Mouse (Mus musculus) testis, adult 2 months (tissue): Measurements from ENCODE around the gene Pik3r1. TPM values are rescaled to one million over a fixed set of nuclear protein-coding genes. Genes with fewer than 3 reads are reported as not detected.

Experiments
- H3K27ac ChIP-seq: fragments of 200-500 bp; 2 replicates; pipeline ENCODE4 v1.5.1; 2012; ENCODE audit warnings: low read depth, low read length; ENCODE audit not compliant: control insufficient read depth, insufficient read depth
- H3K27me3 ChIP-seq: fragments of 200-500 bp; 2 replicates; pipeline ENCODE4 v1.6.1; 2012; ENCODE audit warnings: mild to moderate bottlenecking, low read length, moderate library complexity; ENCODE audit not compliant: control insufficient read depth, insufficient read depth
- H3K36me3 ChIP-seq: fragments of 200-500 bp; 2 replicates; pipeline ENCODE4 v1.6.1; 2012; ENCODE audit warnings: mild to moderate bottlenecking, low read length; ENCODE audit not compliant: control insufficient read depth, insufficient read depth
- H3K4me1 ChIP-seq: fragments of 200-500 bp; 2 replicates; pipeline ENCODE4 v1.6.1; 2012; ENCODE audit warnings: low read length; ENCODE audit not compliant: control insufficient read depth, insufficient read depth
- H3K4me3 ChIP-seq: fragments of 200-500 bp; 2 replicates; pipeline ENCODE4 v1.5.1; 2012; ENCODE audit warnings: low read depth, mild to moderate bottlenecking, low read length, moderate library complexity, mixed read lengths; ENCODE audit not compliant: control insufficient read depth
- CTCF ChIP-seq: fragments of 200-500 bp; IDR thresholded peaks from 2 replicates; pipeline ENCODE4 v1.5.1; 2012; ENCODE audit warnings: low read depth, mild to moderate bottlenecking, inconsistent platforms, low read length, moderate library complexity; ENCODE audit not compliant: control insufficient read depth, insufficient read depth, insufficient replicate concordance
- POLR2A ChIP-seq: fragments of 200-500 bp; IDR thresholded peaks from 2 replicates; pipeline ENCODE4 v1.6.1; 2012; ENCODE audit warnings: low read depth, mild to moderate bottlenecking, inconsistent platforms, low read length, moderate library complexity; ENCODE audit not compliant: control insufficient read depth
- polyA plus RNA-seq: library from polyadenylated mRNA; depleted of rRNA; stranded (reverse); fragments of >200 nt; gene quantifications from 2 replicates; pipeline ENCODE4 v1.2.3, GENCODE M21; 2012

Gene Pik3r1
- polyA plus RNA-seq, 1 experiment, result 1.9 TPM

DNA sequence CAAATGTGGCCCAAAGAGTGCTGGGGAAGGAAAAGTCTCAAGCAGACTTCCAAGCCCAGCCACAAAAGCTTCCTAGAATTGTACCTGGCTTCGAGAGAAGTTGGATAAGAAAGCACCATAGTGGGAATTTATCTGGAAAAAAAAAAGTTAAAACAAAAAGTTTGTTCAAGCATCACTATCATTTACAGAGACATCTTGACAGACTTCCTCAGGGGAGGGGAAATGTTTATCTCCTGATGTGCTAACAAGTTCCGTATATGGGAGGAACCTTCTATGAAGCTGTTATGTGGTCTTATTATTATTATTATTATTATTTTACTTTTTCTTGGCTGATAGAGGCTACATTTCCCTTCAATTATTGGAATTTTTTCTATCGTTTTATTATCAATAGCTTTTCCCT is 94.1 kb downstream of the Pik3r1 start:
- no peaks in the 10 kb centered on the region for H3K36me3 ChIP-seq
- no peak for TF ChIP-seq POLR2A
- TF ChIP-seq CTCF, result no peak
- H3K27ac ChIP-seq, result no peak overlapping the region
- no peaks in the 10 kb centered on the region for H3K27me3 ChIP-seq
- no peak overlapping the region for H3K4me3 ChIP-seq
- no peaks in the 10 kb centered on the region for H3K4me1 ChIP-seq

- TF ChIP-seq POLR2A (no peak), CTCF (no peak)
- H3K4me1 ChIP-seq, result no peaks in the 10 kb centered on the region
- H3K27me3 ChIP-seq, result no peaks in the 10 kb centered on the region
- no peak overlapping the region for H3K27ac ChIP-seq
- no peak overlapping the region for H3K4me3 ChIP-seq
- no peaks in the 10 kb centered on the region for H3K36me3 ChIP-seq
Observed at GRCm38 (mm10) chr13:101668859-101669258, 99.2 kb downstream of the Pik3r1 start.

DNA sequence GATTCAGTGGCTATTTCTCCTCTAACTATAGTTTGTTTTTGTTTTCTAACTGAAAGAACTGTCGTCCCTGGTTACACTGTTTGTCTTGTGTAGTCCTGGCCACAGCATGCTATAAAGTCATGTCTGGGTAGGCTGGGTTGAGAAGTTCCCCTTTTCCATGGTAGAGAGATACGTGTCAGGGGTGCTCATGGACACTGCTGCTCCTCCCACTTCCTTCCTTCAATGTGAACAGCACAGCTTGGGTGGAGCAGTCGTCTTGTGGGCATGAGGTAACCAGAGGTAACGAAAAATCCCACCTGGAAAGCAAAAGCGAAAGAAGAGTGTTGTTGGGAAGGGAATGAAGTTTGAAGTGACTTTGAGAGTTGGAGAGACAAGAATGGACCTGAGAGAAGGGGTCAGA is 104.0 kb downstream of the Pik3r1 start:
- TF ChIP-seq POLR2A, result no peak
- no peak for TF ChIP-seq CTCF
- H3K36me3 ChIP-seq, result no peaks in the 10 kb centered on the region
- H3K27me3 ChIP-seq, result no peaks in the 10 kb centered on the region
- no peak overlapping the region for H3K4me3 ChIP-seq
- no peak overlapping the region for H3K27ac ChIP-seq
- no peaks in the 10 kb centered on the region for H3K4me1 ChIP-seq

DNA sequence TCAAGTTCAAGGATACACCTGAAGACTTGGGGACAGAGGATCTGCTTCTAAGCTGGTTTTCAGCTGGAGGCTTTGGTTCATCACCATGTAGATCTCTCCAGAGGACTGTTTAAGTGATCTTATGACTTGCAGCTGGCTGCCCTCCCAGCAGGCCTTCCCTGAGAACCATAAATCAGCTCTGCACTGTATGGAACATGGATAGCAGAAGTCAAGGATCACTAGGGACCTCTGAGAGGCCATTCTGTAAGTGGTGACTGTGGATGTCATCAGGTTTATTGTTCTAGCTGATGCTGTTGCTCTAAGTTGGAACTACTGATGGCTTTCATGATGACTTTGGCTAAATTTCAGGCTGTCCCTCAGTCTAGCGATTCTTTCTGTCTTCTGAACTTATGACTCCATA is 105.1 kb downstream of the Pik3r1 start:
- no peaks in the 10 kb centered on the region for H3K27me3 ChIP-seq
- no peaks in the 10 kb centered on the region for H3K4me1 ChIP-seq
- H3K27ac ChIP-seq, result no peak overlapping the region
- no peaks in the 10 kb centered on the region for H3K36me3 ChIP-seq
- H3K4me3 ChIP-seq, result no peak overlapping the region
- no peak for TF ChIP-seq POLR2A
- TF ChIP-seq CTCF, result no peak

DNA sequence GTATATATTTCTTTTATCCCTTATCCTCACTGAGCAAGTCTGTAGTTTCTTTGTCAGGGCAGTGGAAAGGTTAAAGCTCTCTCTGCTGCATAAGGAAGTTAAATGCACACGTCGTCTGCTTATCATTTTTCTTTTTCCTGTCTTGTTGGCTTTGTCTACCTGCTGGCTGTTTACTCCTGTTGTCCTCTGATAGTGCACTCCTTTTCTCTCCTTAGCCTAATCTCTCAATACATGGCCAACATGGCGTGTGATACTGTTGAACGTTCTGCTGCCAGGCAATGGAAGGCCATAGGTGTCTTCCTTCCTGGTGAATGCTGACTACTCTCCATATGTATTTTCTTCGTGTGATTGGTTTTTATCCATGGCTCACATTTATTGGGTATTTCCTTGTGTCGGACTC is 106.5 kb downstream of the Pik3r1 start:
- Histone ChIP-seq H3K4me3 (no peak overlapping the region), H3K27me3 (no peaks in the 10 kb centered on the region), H3K27ac (no peak overlapping the region), H3K4me1 (no peaks in the 10 kb centered on the region), H3K36me3 (no peaks in the 10 kb centered on the region)
- TF ChIP-seq POLR2A, result no peak
- no peak for TF ChIP-seq CTCF

GRCm38 (mm10) chr13:101660187-101660586 is 107.8 kb downstream of the Pik3r1 start:
- H3K4me1 ChIP-seq, result no peaks in the 10 kb centered on the region
- H3K4me3 ChIP-seq, result no peak overlapping the region
- no peak overlapping the region for H3K27ac ChIP-seq
- no peaks in the 10 kb centered on the region for H3K27me3 ChIP-seq
- TF ChIP-seq POLR2A, result no peak
- no peak for TF ChIP-seq CTCF
- no peaks in the 10 kb centered on the region for H3K36me3 ChIP-seq

DNA sequence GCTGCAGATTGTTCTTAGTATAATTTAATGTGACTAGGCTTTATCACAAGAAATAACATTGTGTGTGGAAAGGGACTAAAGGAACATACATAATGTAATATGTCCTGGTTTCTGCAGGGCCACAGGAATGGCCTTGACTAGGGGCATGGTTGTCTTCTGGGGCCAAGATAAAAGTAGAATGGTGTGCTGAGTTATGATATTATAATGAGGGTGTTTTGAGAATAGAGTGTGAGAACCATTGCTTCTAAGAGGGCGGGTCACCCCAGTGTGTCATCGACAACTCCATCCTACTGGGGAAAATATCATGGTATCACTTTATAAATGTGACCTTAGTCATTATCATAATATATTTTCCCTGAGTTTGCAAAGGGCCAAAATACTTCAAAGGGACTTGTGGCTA is 115.9 kb downstream of the Pik3r1 start:
- Histone ChIP-seq H3K27me3 (no peaks in the 10 kb centered on the region), H3K36me3 (no peaks in the 10 kb centered on the region), H3K4me1 (no peaks in the 10 kb centered on the region), H3K4me3 (no peak overlapping the region), H3K27ac (no peak overlapping the region)
- TF ChIP-seq POLR2A (no peak), CTCF (no peak)

GRCm38 (mm10) chr13:101641632-101642031 is 126.4 kb downstream of the Pik3r1 start:
- TF ChIP-seq CTCF, result no peak
- no peak for TF ChIP-seq POLR2A
- H3K27me3 ChIP-seq, result no peaks in the 10 kb centered on the region
- no peak overlapping the region for H3K27ac ChIP-seq
- no peaks in the 10 kb centered on the region for H3K4me1 ChIP-seq
- no peaks in the 10 kb centered on the region for H3K36me3 ChIP-seq
- H3K4me3 ChIP-seq, result no peak overlapping the region
